Mouse (Mus musculus) gastrocnemius, postnatal 4 days (tissue): ENCODE results near the gene Hdac7. TPM values are rescaled to one million over a fixed set of nuclear protein-coding genes. Genes with fewer than 3 reads are reported as not detected.
A peak's percentile ranks its signal among the peaks of the same experiment; 100 is the strongest.

Experiments
- DNase-seq, 2 experiments: peaks; one replicate each; pipeline ENCODE4 v3.0.0; 2021 to 2022; ENCODE audit warnings: low spot score in 2 of 2, mixed read lengths in 2 of 2
- total RNA-seq, 2 experiments: library from RNA; stranded (reverse); gene quantifications; 2 replicates each; pipeline ENCODE4 v1.2.3; 2021

The Hdac7 gene
- total RNA-seq, 2 experiments from 2014 or later: 53.6 to 57.9 TPM

DNA sequence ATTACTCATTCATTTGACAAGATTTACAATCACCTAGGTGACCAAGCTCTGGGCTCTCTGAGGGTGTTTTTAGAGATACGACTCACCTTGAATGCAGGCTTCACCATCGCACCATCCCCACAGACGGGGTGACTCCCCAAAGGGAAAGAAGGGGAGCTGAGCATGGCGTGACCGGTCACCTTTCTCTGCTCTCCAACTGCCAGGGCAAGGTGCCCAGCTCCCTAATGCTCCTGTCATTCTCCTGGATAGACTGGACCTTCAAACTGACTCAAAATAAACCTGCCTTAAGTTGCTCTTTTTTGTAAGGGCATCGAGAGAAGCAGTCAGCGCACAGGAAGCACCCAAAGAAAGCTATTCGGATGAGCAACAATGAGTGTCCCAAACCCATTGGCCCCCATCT is 74.0 kb downstream of the Hdac7 start:
- DNase-seq: no peak

DNA sequence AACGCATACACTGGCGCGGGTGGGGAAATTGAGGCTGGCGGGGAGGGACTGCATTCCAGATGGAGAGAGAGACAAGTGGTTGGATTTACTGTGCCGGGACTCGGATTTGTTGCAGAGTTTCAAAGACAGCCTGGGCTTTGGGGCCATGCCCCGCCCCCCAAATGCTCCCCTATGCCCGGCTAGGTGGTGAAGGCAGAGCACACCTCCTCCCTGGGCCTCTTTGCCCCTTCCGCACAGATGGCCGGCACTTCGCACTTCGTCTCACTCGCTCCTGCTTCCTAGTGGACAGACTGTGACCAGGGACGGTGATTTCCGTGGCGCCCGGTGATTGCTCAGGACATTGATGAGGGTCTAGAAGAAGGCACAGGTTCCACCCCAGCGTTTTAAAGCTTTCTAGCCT is 76.1 kb downstream of the Hdac7 start:
- no peak for DNase-seq

DNA sequence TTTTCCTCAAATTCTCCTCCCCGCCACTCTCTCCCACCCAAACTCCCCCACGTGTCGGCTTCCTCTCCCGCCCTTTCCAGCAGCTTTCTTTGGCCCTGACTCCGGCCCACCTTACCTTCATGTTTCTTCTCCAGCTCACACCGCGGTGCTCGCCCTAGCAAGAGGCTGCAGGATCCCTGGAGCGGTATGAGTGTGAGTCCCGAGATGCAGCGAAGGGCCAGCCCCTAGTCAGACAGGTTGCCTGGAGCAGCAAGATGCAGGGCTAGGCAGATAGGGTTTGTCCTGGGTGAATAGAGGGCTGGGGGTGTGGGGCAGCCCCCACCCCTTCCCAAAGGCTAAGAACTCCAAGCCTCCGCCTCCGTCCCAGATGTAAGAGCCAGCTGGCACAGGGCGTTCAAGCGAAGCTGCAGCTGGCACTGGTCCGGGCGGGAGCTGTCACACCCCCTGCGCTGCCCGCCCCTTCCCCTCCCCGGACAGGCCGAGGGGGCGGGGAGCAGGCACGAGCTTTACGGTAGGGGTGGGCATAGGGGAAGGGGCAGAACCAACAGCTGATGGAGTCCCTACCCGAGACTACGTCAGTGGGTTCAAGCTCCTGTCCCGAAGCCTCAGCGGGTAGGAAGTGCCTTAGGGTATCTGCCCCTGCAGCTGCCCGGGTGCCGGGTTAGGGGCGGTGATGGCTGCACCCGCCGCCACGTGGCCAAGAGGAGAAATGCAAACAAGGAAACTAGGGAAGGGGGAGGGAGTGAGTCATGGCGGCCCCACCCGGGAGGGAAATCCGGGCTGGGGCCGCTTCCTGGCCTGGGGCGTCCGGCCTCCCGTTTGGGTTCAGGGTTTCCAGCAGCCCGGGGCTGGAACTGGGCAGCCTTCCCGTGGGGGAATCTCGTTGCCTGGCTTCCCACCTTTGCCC is 76.8 kb downstream of the Hdac7 start, which contains the start of gene Rapgef3:
Rapgef3 (minus strand) TSS at position 693 of the 907 bp plus-strand sequence.
- DNase-seq: peak; percentile 64 to 85

DNA sequence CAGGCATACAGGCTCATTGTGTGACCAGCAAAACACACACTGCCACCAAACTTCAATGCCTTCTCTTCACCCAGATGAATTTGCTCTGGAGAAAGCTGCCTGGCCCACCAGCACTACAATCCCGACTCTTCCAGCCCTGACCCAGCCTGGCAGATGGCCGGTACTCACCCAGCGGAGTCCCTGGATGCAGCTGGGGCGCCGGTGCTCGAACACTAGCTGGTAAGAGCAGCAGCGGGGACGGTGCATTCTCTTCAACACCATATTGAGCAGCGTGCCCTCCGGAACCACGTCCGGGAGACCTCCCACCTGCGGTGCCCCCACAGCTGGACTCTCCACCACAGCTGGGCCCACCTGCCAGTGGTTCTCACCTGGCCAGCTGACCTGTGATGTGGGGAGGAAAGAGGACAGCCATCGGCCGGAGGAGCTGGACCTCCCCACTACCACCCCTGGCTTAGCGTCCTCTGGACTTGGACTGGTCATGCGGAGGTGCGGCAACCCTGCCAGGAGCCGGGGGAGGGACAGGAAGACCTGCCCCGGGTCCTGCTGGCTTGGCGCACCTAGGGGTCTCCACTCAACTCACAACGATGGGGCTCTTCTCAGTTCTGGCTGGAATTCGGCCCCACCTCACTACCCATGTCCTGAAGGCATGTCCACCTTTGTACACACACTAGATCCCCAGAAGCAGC is 77.6 kb downstream of the Hdac7 start:
- DNase-seq: no peak

DNA sequence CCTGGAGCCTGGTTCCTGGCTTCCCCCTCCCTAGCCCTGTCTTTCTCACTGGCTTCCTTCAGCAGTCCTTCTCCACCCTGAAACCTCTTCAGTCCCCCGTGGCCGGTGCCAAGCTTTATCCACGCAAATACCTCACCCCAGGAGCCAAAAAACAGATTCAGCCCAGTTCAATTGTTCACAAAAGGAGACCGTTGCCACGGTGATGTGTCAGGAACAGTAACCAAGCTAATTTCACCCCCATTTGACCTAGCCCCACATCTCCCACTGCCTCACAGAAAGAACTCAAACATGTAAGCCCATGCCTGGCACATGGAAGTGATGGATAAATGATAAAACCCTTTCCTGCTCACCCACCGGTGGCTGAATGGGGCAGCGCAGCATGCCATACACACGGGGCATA is 78.1 kb downstream of the Hdac7 start:
- DNase-seq: no peak

DNA sequence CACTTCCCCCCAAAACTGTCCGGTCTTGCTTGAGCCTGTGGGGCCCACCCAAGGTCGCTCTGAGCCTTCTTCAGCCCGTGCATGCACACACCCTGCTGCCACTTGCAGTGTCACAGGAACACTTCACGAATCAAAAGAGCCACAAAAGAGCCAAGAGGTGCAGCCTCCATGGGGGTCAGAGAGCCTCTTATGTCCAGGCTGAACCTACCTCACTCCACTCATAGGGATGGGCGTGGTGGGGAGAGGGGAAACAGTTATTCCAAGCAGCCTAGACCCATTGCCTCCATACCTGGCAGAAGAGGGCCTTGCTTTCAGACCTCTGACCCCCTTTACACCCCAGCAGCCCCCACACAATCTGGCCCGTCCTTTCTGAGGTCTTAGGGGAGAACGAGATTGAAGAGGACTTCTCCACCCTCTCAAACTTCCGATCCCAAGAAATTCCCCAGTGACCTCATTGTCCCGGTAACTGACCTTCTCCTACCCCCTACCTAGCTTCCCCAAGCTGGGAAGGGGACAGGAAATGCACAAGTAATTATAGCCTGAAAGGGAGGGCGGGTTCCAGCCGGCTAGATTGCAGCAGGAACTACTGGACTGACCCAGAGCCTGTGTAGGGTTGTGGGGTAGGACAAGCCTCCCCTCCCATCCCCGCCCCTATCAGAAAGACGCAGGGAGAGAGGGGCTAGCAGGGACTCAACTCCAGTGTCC is 79.1 kb downstream of the Hdac7 start:
- no peak for DNase-seq

DNA sequence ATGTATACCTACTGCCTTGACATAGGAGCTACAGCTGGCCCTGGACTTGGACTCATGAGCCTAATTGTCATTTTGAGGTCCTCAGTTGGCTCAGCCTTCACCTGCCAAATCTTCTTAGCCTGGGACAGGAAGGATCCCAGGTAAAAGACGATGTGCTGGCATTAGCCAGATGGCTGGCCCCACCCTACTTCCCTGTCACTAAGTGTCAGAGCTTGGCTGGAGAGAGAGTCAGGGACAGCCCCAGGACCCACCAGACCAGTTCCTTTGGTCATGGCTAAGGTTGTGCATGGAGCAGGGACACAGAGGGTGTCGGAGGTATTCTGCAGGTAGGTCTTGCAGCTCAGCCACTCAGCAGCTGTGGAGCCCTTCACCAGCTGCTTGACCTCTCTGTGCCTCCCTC is 79.8 kb downstream of the Hdac7 start:
- no peak for DNase-seq

DNA sequence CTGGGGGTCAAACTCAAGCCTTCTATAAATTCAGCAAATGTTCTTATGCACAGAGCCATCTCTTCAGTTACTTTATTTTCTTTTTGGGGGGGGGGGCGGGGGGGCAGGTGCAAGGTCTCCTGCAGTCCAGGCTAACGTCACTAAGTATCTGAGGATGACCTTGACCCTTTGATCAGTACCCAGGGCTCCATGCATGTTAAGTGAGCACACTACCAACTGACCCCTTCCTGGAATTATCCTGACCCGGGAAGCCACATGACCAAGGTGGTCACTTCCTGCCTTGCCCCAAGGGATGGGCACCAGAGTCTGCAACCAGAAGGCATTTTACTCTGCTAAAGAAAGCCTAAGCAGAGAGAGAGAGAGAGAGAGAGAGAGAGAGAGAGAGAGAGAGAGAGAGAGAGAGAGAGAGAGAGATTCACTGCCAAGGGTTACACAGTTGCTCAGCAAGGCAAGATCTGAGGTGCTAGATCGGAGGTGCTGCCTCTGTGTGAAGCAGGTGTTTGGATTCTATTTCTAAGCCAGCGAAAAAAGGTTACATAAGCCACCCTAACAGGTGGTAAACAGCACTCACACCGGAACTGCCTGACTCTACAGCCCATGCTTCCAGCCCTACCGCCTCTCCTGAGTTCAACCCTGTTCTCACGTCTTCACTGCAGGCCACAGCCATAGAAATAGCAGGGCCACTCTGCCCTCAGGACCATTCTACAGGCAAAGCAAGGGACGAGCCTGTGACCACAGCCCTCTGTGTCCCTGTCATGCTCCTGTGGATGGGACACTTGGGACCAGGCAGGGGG is 80.8 kb downstream of the Hdac7 start:
- DNase-seq: no peak

DNA sequence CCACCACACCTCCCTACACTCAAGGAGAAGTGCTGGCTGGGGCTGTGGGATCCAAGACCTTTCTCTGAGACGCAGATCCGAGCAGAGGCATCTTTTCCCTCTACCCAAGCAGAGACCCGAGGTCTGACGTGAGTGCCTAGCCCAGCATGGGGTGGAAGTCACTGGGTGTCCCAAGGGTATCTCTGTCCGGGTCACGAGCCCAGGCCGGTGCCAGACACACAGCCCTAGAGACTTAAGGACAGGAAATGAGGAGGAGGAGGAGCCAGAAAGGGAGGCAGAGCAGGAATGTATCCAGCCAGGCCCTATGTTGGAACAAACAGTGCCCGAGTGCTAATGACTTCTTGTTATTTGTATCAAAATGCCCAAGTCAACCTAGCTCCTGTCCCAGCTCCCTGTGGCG is 81.6 kb downstream of the Hdac7 start:
- DNase-seq: no peak

DNA sequence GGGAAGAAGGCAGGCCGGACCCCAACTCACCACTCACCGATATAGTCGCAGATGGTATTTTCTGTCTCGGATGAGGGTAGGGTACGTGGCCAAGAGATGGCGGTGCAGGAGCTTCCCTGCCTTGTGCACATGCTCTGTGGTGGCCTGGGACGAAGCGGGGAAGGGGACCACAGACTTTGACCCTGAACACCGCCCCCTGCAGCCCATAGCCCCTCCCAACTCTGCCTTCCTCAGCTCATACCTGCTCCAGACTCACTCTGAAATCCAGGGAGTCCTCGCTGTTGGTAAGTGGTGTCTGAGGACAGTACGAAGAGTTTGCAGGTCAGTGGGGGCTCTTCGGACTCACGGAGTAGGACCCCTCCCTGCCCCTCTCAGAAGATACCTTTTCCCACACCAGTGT is 82.9 kb downstream of the Hdac7 start:
- no peak for DNase-seq

DNA sequence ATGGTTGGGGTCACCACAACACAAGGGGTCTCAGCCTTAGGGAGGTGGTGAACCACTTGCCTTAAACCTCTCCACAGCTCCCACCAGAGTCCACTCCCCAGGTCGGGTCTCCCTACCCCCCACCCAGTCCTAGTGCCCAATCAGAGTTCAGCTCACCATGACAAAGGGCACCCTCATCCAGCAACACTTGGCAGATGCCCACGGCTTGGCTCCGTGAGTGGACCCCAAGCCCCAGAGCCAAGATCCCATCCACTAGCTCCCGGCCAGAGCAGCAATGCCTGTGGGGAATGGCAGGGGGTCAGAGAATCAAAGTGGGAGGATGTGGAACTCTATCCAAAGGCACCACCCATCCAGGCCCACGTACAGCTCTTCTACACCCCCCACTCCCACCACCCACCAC is 83.3 kb downstream of the Hdac7 start:
- DNase-seq: no peak

DNA sequence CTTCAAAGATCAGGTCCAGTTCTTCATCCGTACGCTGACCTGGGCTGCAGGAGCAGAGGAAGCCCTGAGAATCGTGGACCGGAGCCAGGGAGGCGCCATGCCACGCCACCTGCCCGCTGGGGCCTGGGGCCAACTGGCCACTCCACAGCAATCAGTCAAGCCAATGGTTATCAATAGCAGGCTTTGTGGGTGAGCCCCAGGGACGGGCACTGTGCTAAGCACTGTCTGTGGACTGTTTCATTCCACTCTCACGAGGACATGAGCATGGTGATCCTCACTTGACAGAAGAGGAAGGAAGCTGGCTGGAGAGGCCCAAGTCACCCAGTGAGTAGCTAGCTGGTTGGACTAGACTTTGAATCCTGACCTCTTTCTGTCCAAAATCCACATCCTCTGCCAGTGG is 84.3 kb downstream of the Hdac7 start:
- DNase-seq: no peak

DNA sequence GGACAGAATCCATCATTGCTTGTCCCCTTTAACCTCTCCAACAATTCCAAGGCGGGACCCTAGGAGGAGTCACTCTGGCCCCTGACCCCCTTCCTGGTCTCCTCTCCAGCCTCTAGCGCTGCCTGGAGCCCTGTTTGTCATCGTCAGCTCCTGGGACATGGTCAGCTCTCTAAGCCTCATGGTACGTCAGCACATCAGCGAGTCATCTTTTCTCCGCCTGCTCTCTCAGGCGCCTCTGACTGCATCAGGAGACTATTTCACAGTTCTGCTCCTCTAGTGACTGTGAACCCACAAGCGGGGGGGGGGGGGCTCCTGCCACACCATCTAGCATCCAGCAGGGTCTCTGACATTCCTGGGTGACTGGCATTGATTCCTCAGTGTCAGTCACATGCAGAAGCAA is 88.9 kb downstream of the Hdac7 start:
- no peak for DNase-seq

DNA sequence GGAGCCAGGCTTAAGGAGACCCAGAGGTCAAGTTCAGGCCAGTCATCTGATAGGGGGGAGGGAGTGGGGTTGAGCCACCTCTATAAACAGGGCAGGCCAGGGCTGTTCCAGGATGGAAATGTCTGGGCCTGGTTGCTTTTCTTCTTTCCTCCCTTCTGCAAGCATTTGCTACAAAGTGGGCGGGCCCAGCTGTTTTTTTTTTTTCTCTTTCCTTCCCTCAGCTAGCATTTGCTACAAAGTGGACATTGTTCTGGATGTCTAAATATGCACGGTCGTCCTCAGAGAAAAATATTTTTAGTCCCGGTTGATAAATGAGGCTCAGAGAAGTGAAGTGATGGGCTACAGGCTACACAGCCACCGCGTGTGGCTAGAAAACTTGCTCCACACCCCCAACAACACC is 89.8 kb downstream of the Hdac7 start:
- no peak for DNase-seq

DNA sequence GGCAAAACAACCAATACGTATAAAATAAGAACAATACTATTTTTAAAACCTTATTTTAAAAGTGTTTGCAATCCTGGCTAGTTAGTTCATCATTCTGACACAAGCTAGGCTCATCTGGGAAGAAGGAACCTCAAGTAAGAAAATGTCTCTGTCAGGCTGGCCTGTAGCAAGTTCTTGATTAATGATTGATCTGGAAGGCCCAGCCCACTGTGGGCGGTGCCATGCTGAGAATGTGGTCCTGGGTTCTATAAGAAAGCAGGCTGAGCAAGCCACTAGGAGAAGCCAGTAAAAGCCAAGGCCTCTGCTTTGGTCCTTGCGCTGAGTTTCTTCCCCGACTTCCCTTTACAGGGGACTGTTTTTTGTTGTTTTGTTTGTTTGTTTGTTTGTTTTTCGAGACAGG is 91.8 kb downstream of the Hdac7 start:
- no peak for DNase-seq

DNA sequence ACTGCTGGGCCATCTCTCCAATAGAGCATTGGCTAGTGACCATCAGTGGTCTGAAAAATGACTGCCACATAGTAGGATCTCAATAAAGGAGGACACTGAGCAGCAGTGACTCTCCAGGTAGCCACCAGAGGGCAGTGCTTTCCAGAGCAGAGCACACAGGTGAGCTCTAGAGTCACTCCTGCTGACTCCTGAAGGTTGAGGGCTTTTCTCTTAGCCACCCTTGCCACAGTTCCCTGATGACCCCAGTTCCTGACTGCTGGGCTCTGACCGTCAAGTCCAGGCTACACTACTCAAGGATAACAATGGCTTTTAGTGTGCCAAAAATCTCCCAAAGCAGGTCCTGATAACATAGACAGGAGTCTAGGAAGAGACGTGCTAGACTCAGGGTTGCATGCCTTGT is 92.6 kb downstream of the Hdac7 start:
- DNase-seq: no peak

DNA sequence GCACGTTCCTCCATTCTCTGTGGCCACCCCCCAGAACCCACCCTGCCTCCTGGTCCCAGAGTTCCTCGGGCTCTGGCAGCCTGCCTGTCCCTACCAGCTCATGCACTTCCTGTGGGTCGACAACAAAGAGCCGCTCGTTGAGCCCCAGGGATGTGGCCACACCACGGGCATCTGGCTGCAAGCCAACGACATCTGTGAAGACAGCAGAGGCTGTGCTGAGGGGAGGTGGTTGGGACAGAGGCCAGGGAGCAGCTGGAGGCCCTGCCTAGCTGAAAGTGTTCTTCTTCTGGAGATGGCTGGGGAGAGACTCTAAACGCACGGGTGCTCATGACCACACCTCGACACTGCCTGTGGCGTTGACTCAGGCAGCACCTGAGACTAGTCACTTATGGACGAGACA is 93.6 kb downstream of the Hdac7 start:
- peak in 1 of 2 experiments; percentile 77 for DNase-seq

DNA sequence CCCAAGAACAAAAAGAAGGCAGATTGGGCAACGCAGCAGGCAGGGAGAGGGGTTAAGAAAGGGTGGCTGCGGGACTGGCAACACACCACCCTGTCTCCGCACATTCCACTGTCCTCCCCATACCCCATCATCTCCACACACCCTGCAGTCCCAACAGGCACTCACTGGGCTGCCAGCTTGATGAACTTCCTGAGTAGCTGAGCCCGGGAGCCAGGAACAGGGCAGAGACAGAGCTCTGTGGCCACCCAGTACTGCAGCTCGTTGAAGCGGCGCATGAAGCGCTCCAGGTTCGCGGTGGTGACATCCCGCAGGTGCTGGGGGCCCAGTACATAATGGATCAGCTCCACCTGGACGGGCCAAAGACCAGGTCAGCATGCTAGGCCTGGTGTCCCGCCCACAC is 94.5 kb downstream of the Hdac7 start:
- no peak for DNase-seq

DNA sequence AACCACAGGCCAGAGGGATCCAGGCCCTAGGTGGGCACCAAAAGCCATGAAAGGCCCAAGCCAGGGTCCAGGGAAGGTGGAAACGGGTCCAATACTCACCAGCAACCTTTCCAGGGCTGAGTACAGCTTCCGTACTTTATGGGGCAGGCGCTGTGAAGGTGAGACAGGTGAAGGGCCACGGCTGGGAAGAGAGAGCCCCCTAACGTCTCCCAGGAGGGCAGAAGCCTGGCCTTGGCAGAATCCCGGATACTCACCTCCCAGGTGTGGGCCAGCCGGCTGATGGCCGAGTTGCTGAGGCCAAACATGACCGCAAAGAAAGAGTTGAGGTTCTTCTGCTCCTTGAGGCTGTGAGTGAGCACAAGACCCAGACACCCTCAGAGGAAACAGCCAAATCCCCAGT is 94.9 kb downstream of the Hdac7 start:
- no peak for DNase-seq

DNA sequence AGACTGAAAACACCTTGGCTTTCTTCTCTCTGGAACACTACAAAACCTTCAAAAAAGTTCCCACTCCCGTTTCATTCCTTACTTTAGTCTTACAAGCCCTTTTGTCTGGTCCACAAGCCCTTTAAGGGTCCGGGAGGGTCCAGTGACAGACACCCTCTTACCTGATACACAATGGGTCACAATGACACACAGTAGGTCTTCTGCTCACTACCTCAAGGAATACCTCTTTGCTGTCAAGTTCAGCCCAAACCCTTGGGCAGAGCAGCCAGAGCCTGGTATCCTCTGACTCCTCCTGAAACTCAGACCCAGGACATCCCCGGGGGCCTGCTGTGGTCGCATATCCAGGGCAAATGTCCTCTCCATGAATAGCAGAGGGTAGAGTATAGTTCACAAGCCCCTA is 95.3 kb downstream of the Hdac7 start:
- no peak for DNase-seq

DNA sequence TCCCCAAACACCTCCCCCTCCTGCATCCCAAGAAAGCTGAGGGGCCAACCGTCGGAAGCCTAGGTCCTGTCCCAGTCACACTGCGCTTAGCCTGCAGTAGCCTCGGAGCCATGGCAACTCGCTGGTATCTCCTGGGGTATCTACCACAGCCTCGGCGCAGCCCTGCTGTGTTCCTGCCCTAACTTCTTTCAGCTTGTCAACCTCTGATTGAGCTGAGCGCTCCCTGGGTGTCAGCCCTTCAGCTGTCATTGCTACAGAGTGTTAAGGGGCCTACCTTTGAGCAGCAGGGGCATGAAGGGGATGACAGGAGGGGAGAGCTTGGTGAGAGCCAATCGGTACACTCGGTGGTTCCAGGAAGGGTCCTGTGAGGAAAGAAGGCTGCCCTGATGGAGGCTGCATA is 96.0 kb downstream of the Hdac7 start:
- no peak for DNase-seq
